Mouse (Mus musculus): ENCODE measurements around the gene Mrps36.
"Not testable (repeated sequence)": the region's sequence is repeated elsewhere in the genome, so short reads cannot be mapped to it uniquely, and the experiment has no call there.

Gene Mrps36

GRCm38 (mm10) chr13:100731462-100732046 is 12.9 kb downstream of the Mrps36 start:
- not testable (repeated sequence) for DNase-seq

- DNase-seq, result peak; percentile 95
These were observed 13.6 kb downstream of the Mrps36 start, which contains the start of gene Cdk7 for GRCm38 (mm10) chr13:100730861-100731176. TSS of gene Cdk7 (minus strand) at chr13:100730939.

GRCm38 (mm10) chr13:100730153-100730860 is 14.2 kb downstream of the Mrps36 start:
- DNase-seq, result no peak

- not testable (repeated sequence) for DNase-seq
These were observed 15.9 kb downstream of the Mrps36 start for GRCm38 (mm10) chr13:100728530-100728929.

GRCm38 (mm10) chr13:100728086-100728485 is 16.4 kb downstream of the Mrps36 start:
- no peak for DNase-seq

GRCm38 (mm10) chr13:100725194-100725593 is 19.3 kb downstream of the Mrps36 start:
- no peak for DNase-seq

GRCm38 (mm10) chr13:100724051-100724754 is 20.3 kb downstream of the Mrps36 start:
- DNase-seq, result no peak

- no peak for DNase-seq
These were observed 22.8 kb downstream of the Mrps36 start for GRCm38 (mm10) chr13:100721656-100722055.

- no peak for DNase-seq
These were observed 29.0 kb downstream of the Mrps36 start for GRCm38 (mm10) chr13:100715467-100715866.

- no peak for DNase-seq
These were observed 38.3 kb downstream of the Mrps36 start for GRCm38 (mm10) chr13:100706206-100706605.

GRCm38 (mm10) chr13:100703468-100703867 is 41.0 kb downstream of the Mrps36 start:
- DNase-seq, result no peak

GRCm38 (mm10) chr13:100698866-100699265 is 45.6 kb downstream of the Mrps36 start:
- DNase-seq, result no peak

- DNase-seq, result no peak
These were observed 46.9 kb downstream of the Mrps36 start for GRCm38 (mm10) chr13:100697541-100697940.

GRCm38 (mm10) chr13:100687513-100687912 is 56.9 kb downstream of the Mrps36 start:
- DNase-seq, result no peak

All from lung, postnatal 36 days (tissue).